ENCODE assay signal across 8 mouse cellular contexts in the genomic region with DNA sequence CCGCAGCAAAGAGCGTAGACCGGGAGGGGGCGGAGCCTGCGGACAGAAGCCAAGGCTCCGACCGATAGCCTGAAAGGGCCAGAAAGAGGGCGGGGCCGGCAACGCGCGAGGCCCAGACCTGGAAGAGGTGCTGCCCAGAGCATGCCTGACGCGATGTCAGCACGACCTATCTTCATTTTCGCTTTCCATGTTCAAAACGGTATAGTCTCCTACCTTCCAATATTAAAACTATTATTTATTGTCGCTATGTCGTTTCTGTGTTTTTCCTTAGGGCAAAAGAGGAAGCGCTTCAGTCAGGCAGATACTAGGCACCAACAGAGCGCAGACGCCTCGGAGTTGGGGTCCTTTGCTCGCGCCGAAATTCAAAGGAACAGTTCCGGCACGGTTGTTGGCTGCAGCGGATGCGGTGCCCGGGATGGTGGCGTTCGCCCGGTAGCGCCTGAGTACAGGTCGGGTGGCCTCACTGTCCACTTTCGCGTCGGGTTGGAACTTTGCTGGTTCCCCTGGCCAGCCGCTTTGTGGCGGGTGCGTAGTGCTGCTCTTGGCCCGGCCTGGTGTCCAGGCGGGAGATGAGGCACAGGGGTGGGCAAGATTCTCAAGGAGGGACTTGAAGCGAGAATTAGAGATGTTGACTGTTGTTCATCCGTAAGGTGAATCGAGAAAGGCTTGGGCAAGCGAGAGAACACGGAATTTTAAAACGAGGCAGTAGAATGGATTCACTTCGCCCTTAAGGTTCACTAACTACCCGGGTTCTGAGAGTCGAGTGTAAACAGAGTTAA. TPM values are rescaled to one million over a fixed set of nuclear protein-coding genes. Genes with fewer than 3 reads are reported as not detected.
DNase-seq lines count a peak whose midpoint lies in the region; ATAC-seq lines count a peak whose summit lies in the region.

A gene (plus strand): TSS at position 358 of the 779 bp plus-strand sequence.

- peak within 1 kb of the TSS; percentile 83 for H3K4me3 ChIP-seq in heart, embryonic 10.5 days
- peak within 1 kb of the TSS; percentile 93 for H3K4me3 ChIP-seq in kidney, embryonic 15.5 days (replicated peaks)

- DNase-seq in B cell, adult 2 months: peak; percentile 90 to 91
- DNase-seq in brain, adult 2 months (ENCODE audit: low read depth, low spot score): peak; percentile 97
- peak; percentile 96 for DNase-seq in heart, embryonic 10.5 days (ENCODE audit: low spot score)
- DNase-seq in liver: peak; percentile 97
- DNase-seq in spleen, postnatal 4 days (ENCODE audit: low spot score in 2 of 2): peak; percentile 94 to 97

- peak; percentile 98 for ATAC-seq in erythroblast, adult 5-6 weeks (replicated peaks; ENCODE audit: low FRiP score, poor library complexity, severe bottlenecking)
- ATAC-seq in kidney, embryonic 15.5 days (replicated peaks; ENCODE audit: low FRiP score): peak; percentile 100
- ATAC-seq in monocyte, adult 5-6 weeks (replicated peaks; ENCODE audit: insufficient number of reproducible peaks, low FRiP score, low TSS enrichment, poor library complexity, severe bottlenecking): peak; percentile 98

- peak within 1 kb of the TSS; percentile 72 for H3K9ac ChIP-seq in kidney, embryonic 15.5 days

- no peaks in the 10 kb centered on the region for H3K27me3 ChIP-seq in heart, embryonic 10.5 days (ENCODE audit: insufficient read depth, poor library complexity, severe bottlenecking)
- no peaks in the 10 kb centered on the region for H3K27me3 ChIP-seq in kidney, embryonic 15.5 days

- peak within 1 kb of the TSS; percentile 67 for H3K4me2 ChIP-seq in kidney, embryonic 15.5 days

- under 1% methylated on average over 53 of the region's 53 CpGs for WGBS in heart, embryonic 10.5 days
- WGBS in kidney, embryonic 15.5 days: under 1% methylated on average over 53 of the region's 53 CpGs

- H3K27ac ChIP-seq in heart, embryonic 10.5 days: peak within 1 kb of the TSS; percentile 91
- H3K27ac ChIP-seq in kidney, embryonic 15.5 days: peak within 1 kb of the TSS; percentile 86

- no peaks in the 10 kb centered on the region for H3K9me3 ChIP-seq in heart, embryonic 10.5 days
- no peaks in the 10 kb centered on the region for H3K9me3 ChIP-seq in kidney, embryonic 15.5 days (replicated peaks)

- H3K4me1 ChIP-seq in heart, embryonic 10.5 days: 0 out of 2 replicates have a peak, but pooled peaks cover 3% of the 10 kb centered on the region
- peaks cover 7% of the 10 kb centered on the region; the same call in 1 of the 2 replicates for H3K4me1 ChIP-seq in kidney, embryonic 15.5 days

- H3K36me3 ChIP-seq in heart, embryonic 10.5 days: peaks cover 21% of the 10 kb centered on the region
- peaks cover 24% of the 10 kb centered on the region for H3K36me3 ChIP-seq in kidney, embryonic 15.5 days

RNA-seq across cellular contexts. Expression of the gene that starts here (rescaled TPM):
- total RNA-seq in erythroblast, adult 5-6 weeks (2015; ENCODE audit: low replicate concordance): 31.1 and 61.1 TPM in 2 replicates
- total RNA-seq in erythroblast, adult 5-6 weeks (2017; ENCODE audit: low replicate concordance): 75.4 and 83.4 TPM in 2 replicates
- 157 and 166 TPM in 2 replicates for polyA plus RNA-seq in heart, embryonic 10.5 days (2016; fragmentation: Nextera tagmentation; extraction: Ambion mirVana)
- polyA plus RNA-seq in kidney, embryonic 15.5 days (2015; fragmentation: Nextera tagmentation; extraction: Ambion mirVana): 198 and 226 TPM in 2 replicates
- total RNA-seq in monocyte, adult 5-6 weeks (2017): 17.0 to 34.1 TPM (median 32.3 TPM) in 3 replicates

Comparison
In these comparisons a context has a peak if more than half of its experiments do, and no peak if none do; other contexts are left out.
1. Peak in every context shown above with its lines: DNase-seq, ATAC-seq, H3K4me3 ChIP-seq and H3K27ac ChIP-seq.